Mouse (Mus musculus): ENCODE results near the gene Ssh2. TPM values are rescaled to one million over a fixed set of nuclear protein-coding genes. Genes with fewer than 3 reads are reported as not detected.

The Ssh2 gene
- polyA plus RNA-seq, 1 experiment from 2014 or later, result 7.7 TPM

DNA sequence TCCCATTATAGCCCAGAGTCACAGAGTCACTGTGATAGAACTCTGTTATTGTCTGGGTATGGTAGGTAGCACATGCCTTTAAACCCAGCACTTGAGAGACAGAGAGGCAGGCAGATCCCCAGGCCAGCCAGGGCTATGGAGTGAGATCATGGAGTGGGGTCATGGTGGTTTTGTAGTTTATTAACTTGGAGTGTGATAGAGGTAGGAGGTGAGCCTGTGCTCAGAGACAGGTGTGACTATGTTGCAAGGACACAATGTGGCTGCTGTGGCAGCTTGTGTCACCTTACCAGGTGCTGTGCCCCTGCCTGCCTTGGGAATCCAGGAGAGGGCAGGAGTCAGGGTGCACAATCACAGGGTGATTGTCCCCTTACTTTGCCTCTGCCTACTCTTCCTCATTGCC is 279.4 kb downstream of the Ssh2 start:
- H3K36me3 ChIP-seq, result peaks cover 24% of the 10 kb centered on the region
- no peaks in the 10 kb centered on the region for H3K9me3 ChIP-seq (replicated peaks)
- no peak for DNase-seq (ENCODE audit: low spot score)
- peaks cover 95% of the 10 kb centered on the region for H3K4me1 ChIP-seq
- no peak overlapping the region for H3K4me3 ChIP-seq
- H3K27ac ChIP-seq (replicated peaks), result peak overlapping the region; percentile 24; the same call in 1 of the 2 replicates
- H3K27me3 ChIP-seq (ENCODE audit: low read depth, poor library complexity, severe bottlenecking), result 0 out of 2 replicates have a peak, but pooled peaks cover 5% of the 10 kb centered on the region

DNA sequence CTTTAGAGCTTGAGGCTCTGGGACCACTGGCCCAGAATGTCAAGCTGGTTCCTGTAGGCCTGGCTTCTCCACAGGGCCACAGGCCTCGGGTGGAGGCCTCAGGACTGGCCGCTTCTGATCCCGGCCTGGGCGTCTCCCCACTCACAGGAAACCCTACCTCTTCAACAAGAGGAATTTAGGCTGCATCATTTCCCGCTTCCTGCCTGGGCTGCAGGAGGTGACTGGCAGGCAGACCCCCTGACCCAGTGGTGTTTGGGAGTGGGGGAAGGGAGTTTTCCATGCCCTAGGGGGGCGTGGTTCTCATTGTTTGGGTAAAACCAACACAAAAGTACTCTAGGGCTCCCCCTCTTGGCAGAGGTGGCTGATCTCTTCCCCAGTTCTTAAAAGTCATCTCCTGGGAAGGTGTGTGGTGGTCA is 281.3 kb downstream of the Ssh2 start:
- Histone ChIP-seq H3K36me3 (peaks cover 42% of the 10 kb centered on the region), H3K4me3 (peak overlapping the region; percentile 36)

DNA sequence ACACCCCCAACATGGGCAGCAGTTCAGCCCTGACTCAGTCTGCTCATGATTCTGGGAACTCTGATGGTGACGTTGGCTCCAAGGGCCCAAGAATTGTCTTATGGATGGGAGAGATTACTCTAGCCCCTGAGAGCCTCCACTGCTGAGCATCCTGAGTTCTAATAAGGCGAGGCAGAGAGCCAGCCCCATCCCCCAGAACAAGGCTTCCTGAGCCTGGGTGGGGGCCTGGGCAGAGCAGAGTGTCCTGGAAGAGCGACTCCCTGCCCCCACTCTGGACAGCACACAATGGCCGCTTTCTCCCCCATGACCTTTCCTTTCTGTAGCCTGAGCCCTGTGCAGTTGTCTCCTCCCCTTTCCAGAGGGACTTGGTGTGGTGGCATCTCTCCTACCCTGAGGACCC is 281.8 kb downstream of the Ssh2 start:
- Histone ChIP-seq H3K4me1 (peaks cover 79% of the 10 kb centered on the region), H3K4me3 (peak overlapping the region; percentile 36), H3K27me3 (ENCODE audit: low read depth, poor library complexity, severe bottlenecking) (no peaks in the 10 kb centered on the region), H3K9me3 (replicated peaks) (no peaks in the 10 kb centered on the region), H3K36me3 (peaks cover 47% of the 10 kb centered on the region), H3K27ac (replicated peaks) (peak overlapping the region; percentile 81)
- DNase-seq (ENCODE audit: low spot score), result peak; percentile 55
- WGBS, result 10% methylated on average over 4 of the region's 4 CpGs

More for the DNA sequence above, 281.3 kb downstream of the Ssh2 start:
- H3K27ac ChIP-seq (replicated peaks), result peak overlapping the region; percentile 81
- peak; percentile 78 for DNase-seq (ENCODE audit: low spot score)
- H3K9me3 ChIP-seq (replicated peaks), result no peaks in the 10 kb centered on the region
- no peaks in the 10 kb centered on the region for H3K27me3 ChIP-seq (ENCODE audit: low read depth, poor library complexity, severe bottlenecking)
- 13% methylated on average over 6 of the region's 6 CpGs for WGBS
- H3K4me1 ChIP-seq, result peaks cover 84% of the 10 kb centered on the region

DNA sequence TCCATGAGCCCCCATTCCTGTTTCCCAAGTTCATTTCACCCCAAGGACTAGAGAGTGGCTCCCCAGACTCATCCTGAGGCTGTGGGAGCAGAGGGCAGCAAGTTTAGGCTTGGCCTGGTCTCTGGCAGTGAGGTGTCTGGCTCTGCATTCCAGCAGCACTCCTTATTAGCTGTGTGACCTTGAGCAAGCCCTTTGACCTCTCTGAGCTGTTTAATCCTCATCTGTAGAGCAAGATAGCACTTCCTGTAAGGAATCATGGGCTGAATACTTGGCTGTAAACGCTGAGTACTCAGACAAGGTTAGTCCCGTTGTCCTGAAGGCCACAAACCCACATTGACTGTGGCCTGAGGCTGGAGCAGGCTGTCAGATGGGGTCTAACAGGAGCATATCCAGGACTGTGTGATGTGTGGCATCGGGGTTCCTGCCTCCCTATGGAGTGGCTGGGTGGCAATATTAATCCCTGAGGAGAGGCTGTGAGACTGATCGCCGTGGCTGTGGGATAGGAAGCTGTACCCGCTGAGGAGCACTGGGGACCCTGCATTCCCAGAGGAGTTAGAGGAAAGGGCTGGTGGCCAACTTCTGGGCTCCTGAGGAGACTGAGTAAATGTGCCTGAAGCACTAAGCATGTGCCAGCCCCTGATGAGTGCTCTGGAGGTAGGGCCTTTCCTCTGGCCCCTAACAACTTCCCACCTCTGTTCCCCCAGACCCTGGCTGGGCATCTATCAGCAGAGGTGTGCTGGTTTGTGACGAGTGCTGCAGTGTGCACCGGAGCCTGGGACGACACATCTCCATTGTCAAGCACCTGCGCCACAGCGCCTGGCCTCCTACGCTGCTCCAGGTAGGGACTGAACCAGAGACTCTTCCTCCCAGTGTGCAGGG is 282.4 kb downstream of the Ssh2 start:
- H3K36me3 ChIP-seq, result peaks cover 54% of the 10 kb centered on the region
- H3K9me3 ChIP-seq (replicated peaks), result no peaks in the 10 kb centered on the region
- DNase-seq (ENCODE audit: low spot score), result no peak
- peak overlapping the region; percentile 81 for H3K27ac ChIP-seq (replicated peaks)
- no peaks in the 10 kb centered on the region for H3K27me3 ChIP-seq (ENCODE audit: low read depth, poor library complexity, severe bottlenecking)
- peaks cover 77% of the 10 kb centered on the region for H3K4me1 ChIP-seq
- H3K4me3 ChIP-seq, result peak overlapping the region; percentile 36
- WGBS, result 69% methylated on average over 12 of the region's 12 CpGs

DNA sequence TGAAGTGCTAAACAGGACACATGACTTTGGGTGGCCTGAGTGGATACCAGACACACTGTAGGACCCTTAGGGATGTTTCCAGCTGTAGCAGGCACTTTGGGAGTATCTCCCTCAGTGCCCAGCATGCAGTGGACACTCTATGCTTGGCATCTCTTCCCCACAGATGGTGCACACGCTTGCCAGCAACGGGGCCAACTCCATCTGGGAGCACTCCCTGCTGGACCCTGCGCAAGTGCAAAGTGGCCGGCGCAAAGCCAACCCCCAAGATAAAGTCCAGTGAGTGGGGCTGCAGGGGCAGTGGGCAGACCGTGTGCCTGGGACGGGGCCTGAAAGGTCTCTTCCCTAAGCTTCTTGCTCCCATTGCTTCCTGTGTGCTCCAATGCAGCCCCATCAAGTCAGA is 283.3 kb downstream of the Ssh2 start:
- no peaks in the 10 kb centered on the region for H3K9me3 ChIP-seq (replicated peaks)
- no peaks in the 10 kb centered on the region for H3K27me3 ChIP-seq (ENCODE audit: low read depth, poor library complexity, severe bottlenecking)
- no peak overlapping the region for H3K4me3 ChIP-seq
- peaks cover 68% of the 10 kb centered on the region for H3K4me1 ChIP-seq
- no peak overlapping the region for H3K27ac ChIP-seq (replicated peaks)
- DNase-seq (ENCODE audit: low spot score), result no peak
- 92% methylated on average over 7 of the region's 7 CpGs for WGBS
- peaks cover 62% of the 10 kb centered on the region for H3K36me3 ChIP-seq

DNA sequence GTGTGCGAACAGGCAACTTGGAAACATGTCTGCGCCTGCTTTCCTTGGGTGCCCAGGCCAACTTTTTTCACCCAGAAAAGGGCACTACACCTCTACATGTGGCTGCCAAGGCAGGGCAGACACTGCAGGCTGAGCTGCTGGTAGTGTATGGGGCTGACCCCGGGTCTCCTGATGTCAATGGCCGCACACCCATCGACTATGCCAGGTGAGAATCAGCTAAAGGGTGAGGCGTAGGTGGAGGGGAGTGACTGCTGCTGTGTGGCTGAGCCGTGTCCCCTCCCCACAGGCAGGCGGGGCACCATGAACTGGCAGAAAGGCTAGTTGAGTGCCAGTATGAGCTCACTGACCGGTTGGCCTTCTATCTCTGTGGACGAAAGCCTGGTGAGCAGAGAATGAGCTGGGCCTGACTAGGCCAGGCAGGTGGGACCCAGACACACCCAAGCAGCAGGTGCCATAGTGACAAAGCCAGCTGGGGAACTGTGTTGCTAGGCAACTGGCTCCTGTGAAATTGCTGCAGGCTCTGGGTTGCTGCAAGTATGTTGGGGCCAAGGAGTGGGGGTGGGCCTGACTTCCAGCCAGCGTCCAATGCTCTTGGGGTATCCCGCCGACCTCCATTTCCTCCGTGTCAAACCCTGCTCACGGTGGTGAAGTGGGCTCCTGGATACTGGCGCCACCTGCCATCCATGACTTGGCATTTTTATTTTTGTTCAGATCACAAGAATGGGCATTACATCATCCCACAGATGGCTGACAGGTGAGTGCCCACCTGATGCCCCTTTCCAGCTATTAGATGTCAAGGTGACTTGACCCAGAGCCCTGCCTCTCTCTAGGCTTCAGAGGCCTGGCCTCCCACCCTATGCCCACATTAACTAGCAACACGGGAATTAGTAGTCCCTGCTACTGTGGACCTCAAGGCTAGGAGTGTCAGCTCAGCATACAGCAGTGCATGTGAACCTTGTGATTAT is 284.6 kb downstream of the Ssh2 start:
- Histone ChIP-seq H3K4me1 (peaks cover 56% of the 10 kb centered on the region), H3K27me3 (ENCODE audit: low read depth, poor library complexity, severe bottlenecking) (no peaks in the 10 kb centered on the region), H3K36me3 (peaks cover 75% of the 10 kb centered on the region), H3K27ac (replicated peaks) (0 out of 2 replicates have a peak overlapping the region, but pooled peaks have one; percentile 23), H3K4me3 (0 out of 2 replicates have a peak overlapping the region, but pooled peaks have one; percentile 3), H3K9me3 (replicated peaks) (no peaks in the 10 kb centered on the region)
- 90% methylated on average over 17 of the region's 17 CpGs for WGBS
- DNase-seq (ENCODE audit: low spot score), result no peak

DNA sequence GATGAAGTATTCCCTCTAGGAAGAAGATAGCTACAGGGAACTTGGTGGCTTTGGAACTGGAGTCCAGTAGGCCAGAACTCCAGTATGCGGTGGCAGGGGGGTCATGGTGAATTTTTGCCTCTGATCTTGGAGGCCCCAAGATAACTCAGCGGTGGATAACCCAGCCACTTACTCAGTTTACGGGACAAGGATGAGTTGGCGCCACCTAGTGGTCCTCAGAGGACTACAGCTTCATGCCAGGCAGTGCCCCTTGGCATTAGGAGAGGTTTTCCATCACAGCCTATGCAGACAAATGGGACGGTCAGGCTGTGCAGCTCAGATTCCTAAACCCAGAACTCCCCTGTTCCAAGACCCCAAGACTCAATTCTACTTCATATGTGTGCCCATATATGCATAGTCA is 285.3 kb downstream of the Ssh2 start:
- H3K4me1 ChIP-seq, result peaks cover 48% of the 10 kb centered on the region
- H3K36me3 ChIP-seq, result peaks cover 83% of the 10 kb centered on the region
- H3K9me3 ChIP-seq (replicated peaks), result no peaks in the 10 kb centered on the region
- H3K4me3 ChIP-seq, result no peak overlapping the region
- no peaks in the 10 kb centered on the region for H3K27me3 ChIP-seq (ENCODE audit: low read depth, poor library complexity, severe bottlenecking)
- DNase-seq (ENCODE audit: low spot score), result peak; percentile 64
- H3K27ac ChIP-seq (replicated peaks), result no peak overlapping the region
- WGBS, result 35% methylated on average over 5 of the region's 5 CpGs

DNA sequence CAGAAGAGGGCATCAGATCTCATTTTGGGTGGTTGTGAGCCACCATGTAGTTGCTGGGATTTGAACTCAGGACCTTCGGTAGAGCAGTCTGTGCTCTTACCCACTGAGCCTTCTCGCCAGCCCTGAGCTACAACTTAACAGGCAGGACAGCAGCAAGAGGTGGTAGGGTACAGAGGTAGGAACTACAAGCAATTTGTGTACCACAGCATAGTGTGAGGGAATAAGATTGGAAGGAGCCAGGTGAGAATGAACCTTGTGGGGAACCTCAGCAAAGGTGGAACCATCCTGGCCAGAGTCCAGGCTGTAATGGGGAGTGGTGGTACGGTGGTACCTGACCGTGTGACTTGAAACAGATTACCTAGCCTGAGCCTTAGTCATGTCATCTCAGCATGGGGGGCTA is 285.9 kb downstream of the Ssh2 start:
- H3K27ac ChIP-seq (replicated peaks), result no peak overlapping the region
- H3K36me3 ChIP-seq, result peaks cover 86% of the 10 kb centered on the region
- H3K4me3 ChIP-seq, result no peak overlapping the region
- peaks cover 43% of the 10 kb centered on the region for H3K4me1 ChIP-seq
- no peaks in the 10 kb centered on the region for H3K9me3 ChIP-seq (replicated peaks)
- 96% methylated on average over 4 of the region's 4 CpGs for WGBS
- H3K27me3 ChIP-seq (ENCODE audit: low read depth, poor library complexity, severe bottlenecking), result no peaks in the 10 kb centered on the region
- no peak for DNase-seq (ENCODE audit: low spot score)

DNA sequence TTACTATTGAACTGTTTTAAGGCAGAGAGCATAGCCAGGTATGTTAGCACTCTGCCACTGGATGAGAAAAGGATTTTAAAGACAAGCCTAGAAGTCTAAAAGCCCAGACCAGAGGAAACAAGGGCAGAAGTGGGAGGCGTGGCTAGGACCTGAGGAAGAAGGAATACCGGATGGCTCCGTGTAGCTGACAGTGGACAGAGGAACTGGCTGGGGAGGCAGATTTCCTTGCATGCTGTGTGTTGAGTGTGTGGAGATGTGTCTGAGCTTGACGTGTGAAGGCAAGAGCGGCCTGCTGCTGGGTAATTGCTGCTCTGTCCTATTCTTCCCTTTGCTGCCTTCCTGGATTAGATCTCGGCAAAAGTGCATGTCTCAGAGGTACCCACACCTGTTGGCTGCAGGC is 286.4 kb downstream of the Ssh2 start:
- H3K4me1 ChIP-seq, result peaks cover 42% of the 10 kb centered on the region
- H3K4me3 ChIP-seq, result no peak overlapping the region
- H3K36me3 ChIP-seq, result peaks cover 89% of the 10 kb centered on the region
- no peaks in the 10 kb centered on the region for H3K27me3 ChIP-seq (ENCODE audit: low read depth, poor library complexity, severe bottlenecking)
- DNase-seq (ENCODE audit: low spot score), result no peak
- H3K27ac ChIP-seq (replicated peaks), result no peak overlapping the region; the same call in 1 of the 2 replicates
- no peaks in the 10 kb centered on the region for H3K9me3 ChIP-seq (replicated peaks)
- 85% methylated on average over 6 of the region's 6 CpGs for WGBS

DNA sequence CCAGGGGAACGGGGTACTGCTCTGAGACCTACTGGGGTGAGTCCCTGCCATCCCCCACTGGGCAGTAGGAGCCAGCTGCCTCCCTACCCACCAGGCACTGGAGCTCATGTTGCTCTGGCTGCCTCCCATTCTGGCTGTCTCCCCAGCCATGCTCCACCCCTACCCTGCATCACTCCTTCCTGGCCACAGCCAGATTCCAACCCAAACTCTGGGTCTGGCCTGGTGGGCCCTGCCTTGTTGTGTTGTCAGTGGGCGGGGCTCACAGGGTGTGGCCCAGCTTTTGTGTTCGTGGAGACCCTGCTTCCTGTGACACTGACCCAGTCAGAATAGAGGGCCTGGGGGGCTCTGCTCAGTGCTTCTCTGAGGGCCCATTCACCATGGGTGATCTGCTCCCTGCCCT is 287.4 kb downstream of the Ssh2 start:
- H3K36me3 ChIP-seq, result peaks cover 99% of the 10 kb centered on the region
- H3K27ac ChIP-seq (replicated peaks), result no peak overlapping the region
- H3K27me3 ChIP-seq (ENCODE audit: low read depth, poor library complexity, severe bottlenecking), result peaks cover 3% of the 10 kb centered on the region
- DNase-seq (ENCODE audit: low spot score), result no peak
- H3K4me1 ChIP-seq, result peaks cover 42% of the 10 kb centered on the region
- H3K4me3 ChIP-seq, result no peak overlapping the region
- H3K9me3 ChIP-seq (replicated peaks), result no peaks in the 10 kb centered on the region
- WGBS, result 70% methylated on average over 3 of the region's 3 CpGs

DNA sequence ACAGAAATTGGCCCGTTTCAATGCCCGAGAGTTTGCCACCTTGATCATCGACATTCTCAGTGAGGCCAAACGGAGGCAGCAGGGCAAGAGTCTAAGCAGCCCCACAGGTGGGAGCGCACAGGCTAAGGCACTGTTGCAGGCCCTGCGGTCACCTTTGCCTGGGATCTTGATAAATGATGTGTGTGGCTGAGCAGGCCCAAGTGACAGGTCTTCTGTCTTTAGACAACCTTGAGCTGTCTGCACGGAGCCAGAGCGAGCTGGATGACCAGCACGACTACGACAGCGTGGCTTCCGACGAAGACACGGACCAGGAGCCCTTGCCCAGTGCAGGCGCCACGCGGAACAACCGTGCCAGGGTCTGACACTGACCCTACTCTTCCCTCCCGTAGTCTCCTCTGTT is 288.3 kb downstream of the Ssh2 start:
- Histone ChIP-seq H3K4me1 (peaks cover 40% of the 10 kb centered on the region), H3K4me3 (no peak overlapping the region), H3K27me3 (ENCODE audit: low read depth, poor library complexity, severe bottlenecking) (peaks cover 11% of the 10 kb centered on the region), H3K36me3 (peaks cover 100% of the 10 kb centered on the region), H3K9me3 (replicated peaks) (no peaks in the 10 kb centered on the region), H3K27ac (replicated peaks) (no peak overlapping the region)
- WGBS, result 96% methylated on average over 19 of the region's 19 CpGs
- DNase-seq (ENCODE audit: low spot score), result no peak

DNA sequence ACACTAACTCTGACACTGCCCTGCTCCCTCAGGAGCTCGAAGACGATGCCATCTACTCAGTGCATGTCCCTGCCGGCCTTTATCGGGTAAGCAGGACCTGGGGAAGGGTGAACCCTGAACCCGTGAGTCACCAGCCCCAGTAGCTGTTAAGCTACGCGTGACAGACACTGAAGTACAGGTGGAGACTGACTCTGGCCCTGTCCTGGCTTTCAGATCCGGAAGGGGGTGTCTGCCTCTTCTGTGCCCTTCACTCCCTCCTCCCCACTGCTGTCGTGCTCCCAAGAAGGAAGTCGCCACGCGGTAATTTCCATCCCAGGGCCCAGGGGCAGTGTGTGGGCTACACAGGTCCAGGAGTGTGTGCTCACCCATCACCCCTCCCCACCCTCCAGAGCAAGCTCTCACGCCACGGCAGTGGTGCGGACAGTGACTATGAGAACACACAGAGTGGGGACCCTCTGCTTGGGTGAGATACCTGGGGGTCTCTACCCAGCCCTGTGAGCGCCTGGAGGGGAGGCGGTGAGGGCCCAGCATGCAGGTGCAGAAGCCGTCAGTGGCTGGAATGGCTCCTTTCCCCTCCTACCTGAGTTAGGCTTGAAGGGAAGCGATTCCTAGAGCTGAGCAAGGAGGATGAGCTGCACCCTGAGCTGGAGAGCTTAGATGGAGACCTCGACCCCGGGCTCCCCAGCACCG is 289.3 kb downstream of the Ssh2 start:
- WGBS, result 91% methylated on average over 22 of the region's 22 CpGs

More for the DNA sequence above, 289.3 kb downstream of the Ssh2 start:
- DNase-seq (ENCODE audit: low spot score), result no peak
- H3K9me3 ChIP-seq (replicated peaks), result no peaks in the 10 kb centered on the region
- H3K27ac ChIP-seq (replicated peaks), result no peak overlapping the region
- H3K4me1 ChIP-seq, result peaks cover 29% of the 10 kb centered on the region
- H3K36me3 ChIP-seq, result peaks cover 99% of the 10 kb centered on the region
- peaks cover 21% of the 10 kb centered on the region for H3K27me3 ChIP-seq (ENCODE audit: low read depth, poor library complexity, severe bottlenecking)
- 0 out of 2 replicates have a peak overlapping the region, but pooled peaks have one; percentile 2 for H3K4me3 ChIP-seq

Data from midbrain, embryonic 10.5 days (tissue).